Comparison of ENCODE assay signal across 25 mouse cellular contexts in genomic region chr12:108647784-108648183, GRCm38 (mm10). TPM values are rescaled to one million over a fixed set of nuclear protein-coding genes. Genes with fewer than 3 reads are reported as not detected.
"Had no signal": no experiment of that assay in that cellular context is flagged by ENCODE, and none has a peak within 500 bp of the region (broad histone marks: within the 10 kb centered on the region; RNA-seq: fewer than 3 reads in every experiment).

No protein-coding gene starts in this region.

- H3K4me1 ChIP-seq: limb, embryonic 10.5 days; liver, embryonic 15.5 days; neural tube, embryonic 12.5 days had no signal

- H3K9ac ChIP-seq: limb, embryonic 13.5 days; liver, embryonic 12.5 days; liver, embryonic 15.5 days; lung, embryonic 14.5 days; neural tube, embryonic 12.5 days; neural tube, embryonic 15.5 days had no signal

- DNase-seq: kidney, adult 18-20 months; kidney, adult 9 months; kidney, postnatal 25 days; liver; lung, embryonic 14.5 days; midbrain, embryonic 14.5 days; right cerebral cortex, adult 18-20 months; right cerebral cortex, postnatal 14 days; right cerebral cortex, postnatal 4 days; thymus, adult 2 months; thymus, postnatal 14 days; thymus, postnatal 4 days had no signal

- H3K36me3 ChIP-seq: liver, embryonic 15.5 days had no signal

- H3K9me3 ChIP-seq: limb, embryonic 10.5 days; limb, embryonic 13.5 days; liver, embryonic 12.5 days; liver, embryonic 15.5 days; neural tube, embryonic 12.5 days; neural tube, embryonic 15.5 days had no signal

- H3K27me3 ChIP-seq: limb, embryonic 13.5 days; liver, embryonic 12.5 days; liver, embryonic 15.5 days; neural tube, embryonic 12.5 days; neural tube, embryonic 15.5 days had no signal

- ATAC-seq: hindbrain, postnatal 0 days; inflammation-experienced regulatory T-cells, adult 6 months; intestine, embryonic 16.5 days; liver, embryonic 12.5 days had no signal

- H3K4me3 ChIP-seq: limb, embryonic 10.5 days; limb, embryonic 13.5 days; liver, embryonic 12.5 days; liver, embryonic 15.5 days; neural tube, embryonic 12.5 days; neural tube, embryonic 15.5 days had no signal

- H3K4me2 ChIP-seq: limb, embryonic 13.5 days; liver, embryonic 12.5 days; liver, embryonic 15.5 days; lung, embryonic 14.5 days; midbrain, embryonic 11.5 days; neural tube, embryonic 12.5 days; neural tube, embryonic 15.5 days had no signal

- H3K27ac ChIP-seq: hindbrain, postnatal 0 days; kidney, postnatal 0 days; limb, embryonic 10.5 days; limb, embryonic 13.5 days; liver, embryonic 12.5 days; liver, embryonic 15.5 days; macrophage; neural tube, embryonic 12.5 days; neural tube, embryonic 15.5 days had no signal

RNA-seq across cellular contexts. Expression of gene Degs2, which starts 54.3 kb away (rescaled TPM):
- total RNA-seq: megakaryocyte-erythroid progenitor cell, adult 5-6 weeks had no signal
- polyA plus RNA-seq: macrophage had no signal
